Mouse (Mus musculus): ENCODE data around the gene Rictor. TPM values are rescaled to one million over a fixed set of nuclear protein-coding genes. Genes with fewer than 3 reads are reported as not detected.

Gene Rictor
- polyA plus RNA-seq, 1 experiment from 2014 or later = 50.0 TPM

DNA sequence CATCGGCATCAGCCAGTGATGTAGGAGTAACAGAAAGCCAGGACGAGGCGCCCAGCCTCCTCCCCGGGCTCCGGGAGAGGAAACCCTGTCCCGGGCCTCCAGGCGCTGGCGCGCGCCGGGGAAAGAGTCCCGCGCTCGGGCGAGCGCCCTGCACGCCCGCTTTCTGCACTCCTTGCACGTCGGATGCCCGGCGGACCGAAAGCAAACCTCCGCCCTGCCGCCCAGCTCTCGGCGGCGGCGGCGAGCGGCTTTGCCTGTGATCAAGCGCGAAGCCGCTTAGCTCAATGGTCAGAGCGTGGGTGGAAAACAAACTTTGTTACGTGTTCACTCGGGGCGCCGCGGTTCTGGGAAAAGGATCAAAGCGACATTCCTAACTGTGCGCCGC is 636 bp upstream of the Rictor start:
- Histone ChIP-seq H3K27me3 (ENCODE audit: control insufficient read depth, insufficient read depth, low read length) (no peaks in the 10 kb centered on the region), H3K9ac (replicated peaks; ENCODE audit: low read depth, low read length) (peak overlapping the region; percentile 85), H3K27ac (ENCODE audit: low read length) (peak overlapping the region; percentile 92; the same call in 1 of the 2 replicates), H3K9me3 (ENCODE audit: control insufficient read depth, low read depth, low read length) (no peaks in the 10 kb centered on the region), H3K4me1 (ENCODE audit: control insufficient read depth, insufficient read depth, low read length) (peaks cover 15% of the 10 kb centered on the region; the same call in 1 of the 2 replicates), H3K4me3 (ENCODE audit: low read depth, low read length) (peak overlapping the region; percentile 91), H3K36me3 (ENCODE audit: control insufficient read depth, insufficient read depth, low read length) (no peaks in the 10 kb centered on the region), H3K4me2 (replicated peaks; ENCODE audit: low read depth, low read length) (peak overlapping the region; percentile 91)
- peak; percentile 59 for ATAC-seq (ENCODE audit: insufficient number of reproducible peaks, insufficient read depth, low FRiP score, low read depth)
- WGBS = under 1% methylated on average over 43 of the region's 43 CpGs

DNA sequence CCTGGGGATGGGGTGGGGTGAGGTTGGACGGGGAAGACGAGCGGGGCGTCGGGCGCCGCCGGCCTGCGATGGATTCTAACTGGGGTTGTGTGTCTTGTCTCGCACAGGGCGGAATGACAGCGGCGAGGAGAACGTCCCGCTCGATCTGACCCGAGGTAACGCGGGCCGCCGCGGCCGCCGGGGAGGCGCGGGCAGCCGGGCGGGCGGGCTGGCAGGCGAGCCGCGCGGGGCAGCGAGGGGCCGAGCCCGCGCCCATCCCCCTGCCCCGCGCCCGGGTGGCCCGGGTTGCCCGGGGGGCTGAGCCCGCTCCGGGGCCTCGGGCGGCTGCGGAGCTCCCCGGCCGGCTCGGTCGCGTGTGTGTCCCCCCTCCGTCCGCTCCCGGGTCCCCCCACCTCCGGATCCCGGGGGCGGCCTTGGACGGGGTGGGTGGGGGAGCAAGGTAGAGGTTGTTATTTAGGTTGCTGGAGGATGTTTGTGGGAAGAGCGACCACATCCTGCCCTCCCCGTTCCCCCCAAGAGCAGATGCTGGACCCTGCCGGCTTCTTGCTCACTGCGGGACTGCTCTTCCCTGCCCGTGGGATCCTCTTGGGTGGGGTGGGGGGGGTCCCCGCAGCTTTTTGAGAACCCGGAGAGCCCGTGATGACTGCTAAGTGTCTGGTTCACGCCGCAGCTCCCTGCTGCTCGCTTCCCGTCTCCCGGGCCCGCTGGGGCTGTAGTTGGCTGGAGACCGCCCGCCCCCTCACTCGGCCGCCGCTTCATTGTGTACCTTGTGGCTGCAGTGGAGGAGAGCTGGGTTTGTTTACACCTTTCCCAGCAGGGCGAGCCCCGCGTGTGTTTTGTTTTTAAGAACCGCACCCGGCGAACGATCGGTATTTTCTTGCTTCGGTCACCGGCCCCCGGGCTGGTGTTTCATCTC is 605 bp downstream of the Rictor start:
- WGBS = under 1% methylated on average over 79 of the region's 89 CpGs
- no peaks in the 10 kb centered on the region for H3K27me3 ChIP-seq (ENCODE audit: control insufficient read depth, insufficient read depth, low read length)
- peak overlapping the region; percentile 85 for H3K9ac ChIP-seq (replicated peaks; ENCODE audit: low read depth, low read length)
- peak overlapping the region; percentile 92 for H3K27ac ChIP-seq (ENCODE audit: low read length)
- peak overlapping the region; percentile 91 for H3K4me2 ChIP-seq (replicated peaks; ENCODE audit: low read depth, low read length)
- peak overlapping the region; percentile 91 for H3K4me3 ChIP-seq (ENCODE audit: low read depth, low read length)
- peak; percentile 73 for ATAC-seq (ENCODE audit: insufficient number of reproducible peaks, insufficient read depth, low FRiP score, low read depth)
- H3K4me1 ChIP-seq (ENCODE audit: control insufficient read depth, insufficient read depth, low read length) = peaks cover 20% of the 10 kb centered on the region; the same call in 1 of the 2 replicates
- no peaks in the 10 kb centered on the region for H3K36me3 ChIP-seq (ENCODE audit: control insufficient read depth, insufficient read depth, low read length)
- H3K9me3 ChIP-seq (ENCODE audit: control insufficient read depth, low read depth, low read length) = no peaks in the 10 kb centered on the region

DNA sequence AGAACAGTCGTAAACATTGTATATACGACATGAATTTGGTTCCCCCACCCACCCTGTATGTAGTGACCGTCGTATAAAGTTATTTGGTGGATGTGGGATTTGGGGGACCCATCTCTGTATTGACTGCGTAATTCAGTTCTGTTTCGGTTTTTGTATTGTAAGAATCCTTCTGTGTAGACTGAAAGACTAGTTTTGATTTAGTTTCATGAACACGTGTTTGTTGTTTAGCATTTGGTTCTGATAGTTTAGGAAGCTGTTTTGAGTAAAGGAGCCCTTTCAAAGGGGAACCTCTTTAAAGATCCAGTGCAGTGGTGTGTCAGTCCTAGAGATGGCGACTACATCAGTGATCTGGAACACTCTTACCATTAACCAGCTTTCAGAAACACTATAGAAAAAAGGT is 1.4 kb downstream of the Rictor start:
- peaks cover 25% of the 10 kb centered on the region; the same call in 1 of the 2 replicates for H3K4me1 ChIP-seq (ENCODE audit: control insufficient read depth, insufficient read depth, low read length)
- H3K27ac ChIP-seq (ENCODE audit: low read length) = no peak overlapping the region
- H3K4me3 ChIP-seq (ENCODE audit: low read depth, low read length) = peak overlapping the region; percentile 91
- peak overlapping the region; percentile 91 for H3K4me2 ChIP-seq (replicated peaks; ENCODE audit: low read depth, low read length)
- H3K9ac ChIP-seq (replicated peaks; ENCODE audit: low read depth, low read length) = peak overlapping the region; percentile 85
- H3K36me3 ChIP-seq (ENCODE audit: control insufficient read depth, insufficient read depth, low read length) = no peaks in the 10 kb centered on the region
- H3K9me3 ChIP-seq (ENCODE audit: control insufficient read depth, low read depth, low read length) = no peaks in the 10 kb centered on the region
- no peaks in the 10 kb centered on the region for H3K27me3 ChIP-seq (ENCODE audit: control insufficient read depth, insufficient read depth, low read length)
- 22% methylated on average over 8 of the region's 8 CpGs for WGBS
- no peak for ATAC-seq (ENCODE audit: insufficient number of reproducible peaks, insufficient read depth, low FRiP score, low read depth)

DNA sequence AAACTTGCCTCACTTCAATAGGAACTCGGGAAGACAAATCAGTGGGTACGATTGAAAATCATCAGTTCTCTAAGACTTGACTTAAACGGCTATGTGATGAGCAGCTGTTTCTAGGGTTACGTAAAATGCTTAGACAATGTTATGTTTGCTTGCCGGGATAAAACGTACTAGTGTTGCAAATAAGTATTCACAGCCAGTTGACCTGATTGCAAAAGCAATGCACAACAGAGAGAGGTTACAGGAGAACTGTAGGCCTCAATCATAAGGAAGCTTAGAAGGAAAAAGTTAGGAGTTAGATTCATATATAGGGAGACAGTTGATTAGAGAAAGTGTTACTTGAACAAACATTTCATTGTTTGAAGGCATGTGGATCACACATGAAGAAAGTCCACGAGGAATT is 2.2 kb downstream of the Rictor start:
- Histone ChIP-seq H3K36me3 (ENCODE audit: control insufficient read depth, insufficient read depth, low read length) (no peaks in the 10 kb centered on the region), H3K4me3 (ENCODE audit: low read depth, low read length) (no peak overlapping the region), H3K9me3 (ENCODE audit: control insufficient read depth, low read depth, low read length) (no peaks in the 10 kb centered on the region), H3K27ac (ENCODE audit: low read length) (no peak overlapping the region), H3K9ac (replicated peaks; ENCODE audit: low read depth, low read length) (no peak overlapping the region), H3K27me3 (ENCODE audit: control insufficient read depth, insufficient read depth, low read length) (no peaks in the 10 kb centered on the region), H3K4me2 (replicated peaks; ENCODE audit: low read depth, low read length) (peak overlapping the region; percentile 91), H3K4me1 (ENCODE audit: control insufficient read depth, insufficient read depth, low read length) (peaks cover 25% of the 10 kb centered on the region; the same call in 1 of the 2 replicates)
- 69% methylated on average over 7 of the region's 7 CpGs for WGBS
- ATAC-seq (ENCODE audit: insufficient number of reproducible peaks, insufficient read depth, low FRiP score, low read depth) = no peak

DNA sequence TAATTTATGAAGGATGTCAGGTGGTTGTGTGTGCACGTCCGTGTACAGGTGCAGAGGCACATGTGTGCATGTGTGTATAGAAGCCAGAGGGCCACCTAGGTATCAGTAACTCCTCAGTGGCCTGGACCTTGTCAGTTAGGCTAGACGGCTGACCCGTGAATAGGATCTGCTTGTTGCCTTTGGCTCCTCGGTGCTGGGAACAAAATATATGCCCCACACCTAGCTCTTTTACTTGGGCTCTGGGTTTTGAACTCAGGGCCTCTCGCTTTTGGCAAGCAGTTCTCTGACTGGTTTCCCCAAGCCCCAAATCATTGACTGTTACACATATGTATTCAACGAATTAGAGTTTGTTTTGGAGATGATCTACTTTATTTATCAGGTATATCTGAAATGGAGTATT is 3.0 kb downstream of the Rictor start:
- no peak overlapping the region for H3K4me2 ChIP-seq (replicated peaks; ENCODE audit: low read depth, low read length)
- no peak overlapping the region for H3K4me3 ChIP-seq (ENCODE audit: low read depth, low read length)
- H3K36me3 ChIP-seq (ENCODE audit: control insufficient read depth, insufficient read depth, low read length) = no peaks in the 10 kb centered on the region
- H3K27ac ChIP-seq (ENCODE audit: low read length) = no peak overlapping the region
- H3K27me3 ChIP-seq (ENCODE audit: control insufficient read depth, insufficient read depth, low read length) = no peaks in the 10 kb centered on the region
- ATAC-seq (ENCODE audit: insufficient number of reproducible peaks, insufficient read depth, low FRiP score, low read depth) = no peak
- H3K4me1 ChIP-seq (ENCODE audit: control insufficient read depth, insufficient read depth, low read length) = peaks cover 25% of the 10 kb centered on the region; the same call in 1 of the 2 replicates
- no peak overlapping the region for H3K9ac ChIP-seq (replicated peaks; ENCODE audit: low read depth, low read length)
- no peaks in the 10 kb centered on the region for H3K9me3 ChIP-seq (ENCODE audit: control insufficient read depth, low read depth, low read length)
- 74% methylated on average over 7 of the region's 7 CpGs for WGBS

DNA sequence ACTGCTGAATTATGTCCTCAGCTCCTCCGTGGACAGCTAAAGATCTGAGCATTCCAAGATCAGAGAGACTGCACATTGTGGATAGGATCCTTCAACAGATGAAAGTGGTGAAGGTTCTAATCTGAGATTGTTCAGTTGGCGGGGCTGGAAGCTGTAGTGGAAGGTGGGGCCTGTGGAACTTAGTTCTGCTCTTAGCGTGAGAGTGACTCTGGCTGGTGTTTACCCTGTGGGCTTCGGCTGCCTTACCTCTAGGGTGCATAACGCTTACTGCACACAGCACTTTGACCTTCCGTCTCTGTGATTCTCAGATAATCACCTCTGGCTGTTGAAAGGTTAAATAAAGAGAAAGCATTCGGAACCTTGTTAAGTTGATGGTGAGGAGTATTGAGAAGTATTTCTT is 6.6 kb downstream of the Rictor start:
- H3K27me3 ChIP-seq (ENCODE audit: control insufficient read depth, insufficient read depth, low read length) = no peaks in the 10 kb centered on the region
- peaks cover 21% of the 10 kb centered on the region; the same call in 1 of the 2 replicates for H3K4me1 ChIP-seq (ENCODE audit: control insufficient read depth, insufficient read depth, low read length)
- H3K36me3 ChIP-seq (ENCODE audit: control insufficient read depth, insufficient read depth, low read length) = no peaks in the 10 kb centered on the region
- ATAC-seq (ENCODE audit: insufficient number of reproducible peaks, insufficient read depth, low FRiP score, low read depth) = no peak
- H3K9me3 ChIP-seq (ENCODE audit: control insufficient read depth, low read depth, low read length) = no peaks in the 10 kb centered on the region
- H3K27ac ChIP-seq (ENCODE audit: low read length) = no peak overlapping the region
- WGBS = 36% methylated on average over 7 of the region's 7 CpGs
- no peak overlapping the region for H3K9ac ChIP-seq (replicated peaks; ENCODE audit: low read depth, low read length)
- no peak overlapping the region for H3K4me3 ChIP-seq (ENCODE audit: low read depth, low read length)
- H3K4me2 ChIP-seq (replicated peaks; ENCODE audit: low read depth, low read length) = no peak overlapping the region

DNA sequence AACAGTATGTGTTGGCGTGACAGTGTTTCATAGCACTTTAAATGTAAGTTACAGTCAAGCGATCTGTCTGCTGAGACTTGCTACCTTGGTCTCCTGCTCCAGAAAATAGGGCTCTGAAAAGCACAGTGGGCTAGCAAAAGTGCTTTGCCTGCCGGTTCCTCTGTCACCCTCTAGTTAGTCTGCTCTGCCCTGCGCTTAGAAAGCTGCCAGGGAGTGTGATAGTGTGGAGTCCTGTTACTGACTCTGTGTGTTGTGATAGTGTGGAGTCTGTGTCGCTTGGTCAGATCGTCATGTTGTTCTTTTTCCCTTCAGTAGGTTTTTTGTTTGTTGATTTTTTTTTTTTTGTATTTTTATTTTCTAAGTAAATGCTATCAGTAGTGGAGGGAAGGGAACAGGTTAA is 7.1 kb downstream of the Rictor start:
- H3K9ac ChIP-seq (replicated peaks; ENCODE audit: low read depth, low read length) = no peak overlapping the region
- no peak for ATAC-seq (ENCODE audit: insufficient number of reproducible peaks, insufficient read depth, low FRiP score, low read depth)
- H3K27me3 ChIP-seq (ENCODE audit: control insufficient read depth, insufficient read depth, low read length) = no peaks in the 10 kb centered on the region
- 73% methylated on average over 6 of the region's 6 CpGs for WGBS
- H3K9me3 ChIP-seq (ENCODE audit: control insufficient read depth, low read depth, low read length) = no peaks in the 10 kb centered on the region
- no peak overlapping the region for H3K4me2 ChIP-seq (replicated peaks; ENCODE audit: low read depth, low read length)
- H3K4me1 ChIP-seq (ENCODE audit: control insufficient read depth, insufficient read depth, low read length) = peaks cover 19% of the 10 kb centered on the region; the same call in 1 of the 2 replicates
- H3K4me3 ChIP-seq (ENCODE audit: low read depth, low read length) = no peak overlapping the region
- H3K27ac ChIP-seq (ENCODE audit: low read length) = no peak overlapping the region
- no peaks in the 10 kb centered on the region for H3K36me3 ChIP-seq (ENCODE audit: control insufficient read depth, insufficient read depth, low read length)

DNA sequence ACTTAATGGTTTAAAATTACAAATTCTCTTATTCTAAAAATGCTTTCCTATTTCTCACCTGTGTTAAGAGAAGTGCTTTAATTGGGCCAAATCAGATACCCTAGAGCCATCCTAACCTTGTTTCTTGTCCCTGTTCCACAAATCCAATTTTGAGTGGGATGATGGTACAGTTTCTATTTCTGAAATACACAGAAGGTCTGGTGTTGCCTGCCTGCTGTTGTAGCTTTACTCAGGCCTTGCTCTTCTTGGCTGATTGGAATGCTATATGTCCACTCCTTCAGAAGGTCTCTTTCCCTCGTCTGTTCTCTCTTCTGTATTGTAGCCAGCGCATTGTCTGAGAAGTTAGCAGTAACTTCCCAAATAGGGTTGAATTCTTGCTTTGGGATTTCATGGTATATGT is 13.2 kb downstream of the Rictor start:
- Histone ChIP-seq H3K4me3 (ENCODE audit: low read depth, low read length) (no peak overlapping the region), H3K4me2 (replicated peaks; ENCODE audit: low read depth, low read length) (no peak overlapping the region), H3K36me3 (ENCODE audit: control insufficient read depth, insufficient read depth, low read length) (no peaks in the 10 kb centered on the region), H3K9ac (replicated peaks; ENCODE audit: low read depth, low read length) (no peak overlapping the region), H3K27me3 (ENCODE audit: control insufficient read depth, insufficient read depth, low read length) (no peaks in the 10 kb centered on the region), H3K4me1 (ENCODE audit: control insufficient read depth, insufficient read depth, low read length) (0 out of 2 replicates have a peak, but pooled peaks cover 5% of the 10 kb centered on the region), H3K27ac (ENCODE audit: low read length) (no peak overlapping the region), H3K9me3 (ENCODE audit: control insufficient read depth, low read depth, low read length) (no peaks in the 10 kb centered on the region)
- 84% methylated on average over 2 of the region's 2 CpGs for WGBS
- ATAC-seq (ENCODE audit: insufficient number of reproducible peaks, insufficient read depth, low FRiP score, low read depth) = no peak
